Mouse (Mus musculus): ENCODE results near the gene Vmn1r185. TPM values are rescaled to one million over a fixed set of nuclear protein-coding genes. Genes with fewer than 3 reads are reported as not detected.
"Not testable (repeated sequence)": the region's sequence is repeated elsewhere in the genome, so short reads cannot be mapped to it uniquely, and the experiment has no call there.

Vmn1r185 gene
- not detected in 2 replicates for polyA plus RNA-seq (2014; fragmentation: Nextera tagmentation; extraction: Ambion mirVana)

- DNase-seq (ENCODE audit: low spot score, missing footprints); H3K36me3 ChIP-seq (ENCODE audit: control insufficient read depth, insufficient read depth, low read length); H3K27me3 ChIP-seq (ENCODE audit: control insufficient read depth, insufficient read depth, low read length); H3K4me3 ChIP-seq (ENCODE audit: low read depth, low read length); H3K27ac ChIP-seq (ENCODE audit: low read depth, low read length); H3K4me2 ChIP-seq; H3K9me3 ChIP-seq (ENCODE audit: control insufficient read depth, low read length); ATAC-seq (ENCODE audit: low FRiP score); H3K4me1 ChIP-seq (ENCODE audit: control insufficient read depth, insufficient read depth, low read length); H3K9ac ChIP-seq (ENCODE audit: low read length): not testable (repeated sequence)
- WGBS = 82% methylated on average over 1 of the region's 1 CpGs
These were observed at the start of gene Vmn1r185 for GRCm38 (mm10) chr7:26618364-26618763. Gene Vmn1r185, minus strand, starts transcription at chr7:26618464.

- 35% methylated on average over 2 of the region's 2 CpGs for WGBS
- not testable (repeated sequence) for DNase-seq (ENCODE audit: low spot score, missing footprints); H3K9ac ChIP-seq (ENCODE audit: low read length); ATAC-seq (ENCODE audit: low FRiP score); H3K9me3 ChIP-seq (ENCODE audit: control insufficient read depth, low read length); H3K4me3 ChIP-seq (ENCODE audit: low read depth, low read length); H3K4me2 ChIP-seq; H3K27me3 ChIP-seq (ENCODE audit: control insufficient read depth, insufficient read depth, low read length); H3K27ac ChIP-seq (ENCODE audit: low read depth, low read length); H3K4me1 ChIP-seq (ENCODE audit: control insufficient read depth, insufficient read depth, low read length); H3K36me3 ChIP-seq (ENCODE audit: control insufficient read depth, insufficient read depth, low read length)
These were observed 49.2 kb upstream of the Vmn1r185 start for GRCm38 (mm10) chr7:26667466-26667865.

GRCm38 (mm10) chr7:26666011-26666410 is 47.7 kb upstream of the Vmn1r185 start:
- Histone ChIP-seq H3K4me2 (no peak overlapping the region), H3K9ac (ENCODE audit: low read length) (no peak overlapping the region), H3K4me3 (ENCODE audit: low read depth, low read length) (no peak overlapping the region), H3K27me3 (ENCODE audit: control insufficient read depth, insufficient read depth, low read length) (no peaks in the 10 kb centered on the region), H3K36me3 (ENCODE audit: control insufficient read depth, insufficient read depth, low read length) (no peaks in the 10 kb centered on the region), H3K27ac (ENCODE audit: low read depth, low read length) (no peak overlapping the region), H3K9me3 (ENCODE audit: control insufficient read depth, low read length) (peaks cover 4% of the 10 kb centered on the region; the same call in 1 of the 2 replicates), H3K4me1 (ENCODE audit: control insufficient read depth, insufficient read depth, low read length) (no peaks in the 10 kb centered on the region)
- DNase-seq (ENCODE audit: low spot score, missing footprints) (no peak), ATAC-seq (ENCODE audit: low FRiP score) (no peak)
- 73% methylated on average over 5 of the region's 5 CpGs for WGBS

GRCm38 (mm10) chr7:26589774-26590173 is 28.5 kb downstream of the Vmn1r185 start:
- WGBS = 81% methylated on average over 1 of the region's 1 CpGs
- Histone ChIP-seq H3K27me3 (ENCODE audit: control insufficient read depth, insufficient read depth, low read length) (no peaks in the 10 kb centered on the region), H3K9ac (ENCODE audit: low read length) (no peak overlapping the region), H3K4me1 (ENCODE audit: control insufficient read depth, insufficient read depth, low read length) (no peaks in the 10 kb centered on the region), H3K9me3 (ENCODE audit: control insufficient read depth, low read length) (no peaks in the 10 kb centered on the region), H3K4me3 (ENCODE audit: low read depth, low read length) (no peak overlapping the region), H3K36me3 (ENCODE audit: control insufficient read depth, insufficient read depth, low read length) (no peaks in the 10 kb centered on the region), H3K27ac (ENCODE audit: low read depth, low read length) (no peak overlapping the region), H3K4me2 (no peak overlapping the region)
- no peak for DNase-seq (ENCODE audit: low spot score, missing footprints)
- no peak for ATAC-seq (ENCODE audit: low FRiP score)

DNA sequence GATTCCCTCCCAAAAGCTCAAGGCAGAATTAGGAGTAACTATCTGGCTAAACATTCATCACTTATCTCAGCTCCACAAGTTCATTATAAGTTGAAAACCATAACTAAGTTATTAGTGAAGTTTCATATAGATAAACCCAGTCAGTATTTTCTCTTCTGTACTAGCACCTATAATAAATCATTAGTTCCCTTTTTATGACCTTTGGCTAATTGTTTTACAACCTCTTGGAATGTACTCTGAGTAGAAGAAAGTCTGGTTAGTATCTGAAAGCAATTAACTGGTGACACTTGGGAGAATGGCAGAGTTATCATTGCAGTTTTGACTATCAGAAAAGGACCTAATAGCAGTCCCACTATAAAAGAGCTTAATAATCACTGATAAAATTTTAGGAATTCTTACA is 29.2 kb downstream of the Vmn1r185 start:
- Histone ChIP-seq H3K4me2 (no peak overlapping the region), H3K9ac (ENCODE audit: low read length) (no peak overlapping the region), H3K27ac (ENCODE audit: low read depth, low read length) (no peak overlapping the region), H3K9me3 (ENCODE audit: control insufficient read depth, low read length) (no peaks in the 10 kb centered on the region), H3K36me3 (ENCODE audit: control insufficient read depth, insufficient read depth, low read length) (no peaks in the 10 kb centered on the region), H3K4me3 (ENCODE audit: low read depth, low read length) (no peak overlapping the region), H3K4me1 (ENCODE audit: control insufficient read depth, insufficient read depth, low read length) (no peaks in the 10 kb centered on the region), H3K27me3 (ENCODE audit: control insufficient read depth, insufficient read depth, low read length) (no peaks in the 10 kb centered on the region)
- DNase-seq (ENCODE audit: low spot score, missing footprints) (no peak), ATAC-seq (ENCODE audit: low FRiP score) (no peak)

Other genes starting within 250 kb of the Vmn1r185 start
- not detected in 2 replicates for gene Nlrp9c, start 214.8 kb downstream of the Vmn1r185 start, polyA plus RNA-seq (2014; fragmentation: Nextera tagmentation; extraction: Ambion mirVana)
- not detected in 2 replicates for gene Nlrp4a, start 183.4 kb downstream of the Vmn1r185 start, polyA plus RNA-seq (2014; fragmentation: Nextera tagmentation; extraction: Ambion mirVana)
- not detected in 2 replicates for gene Nlrp9a, start 83.4 kb downstream of the Vmn1r185 start, polyA plus RNA-seq (2014; fragmentation: Nextera tagmentation; extraction: Ambion mirVana)
- 0.08 TPM in 1 of 2 replicates, not detected in the other for gene Cyp2b23, start 68.0 kb upstream of the Vmn1r185 start, polyA plus RNA-seq (2014; fragmentation: Nextera tagmentation; extraction: Ambion mirVana)
- gene Cyp2b19, start 138.7 kb upstream of the Vmn1r185 start, polyA plus RNA-seq (2014; fragmentation: Nextera tagmentation; extraction: Ambion mirVana) = 0.04 and 0.07 TPM in 2 replicates
- gene Cyp2g1, start 190.4 kb upstream of the Vmn1r185 start, polyA plus RNA-seq (2014; fragmentation: Nextera tagmentation; extraction: Ambion mirVana) = not detected in 2 replicates
- gene Cyp2a5, start 216.8 kb upstream of the Vmn1r185 start, polyA plus RNA-seq (2014; fragmentation: Nextera tagmentation; extraction: Ambion mirVana) = not detected in 2 replicates